8 mouse cellular contexts compared by ENCODE assay signal in genomic region chr11:97440441-97440881, GRCm38 (mm10). TPM values are rescaled to one million over a fixed set of nuclear protein-coding genes. Genes with fewer than 3 reads are reported as not detected.
DNase-seq lines count a peak whose midpoint lies in the region; ATAC-seq and TF ChIP-seq lines count a peak whose summit lies in the region.

No protein-coding gene starts in this region.

- peak overlapping the region; percentile 74 for H3K27ac ChIP-seq in intestine, postnatal 0 days (ENCODE audit: low read depth, low read length)
- H3K27ac ChIP-seq in midbrain, embryonic 15.5 days: no peak overlapping the region

- no peak for ATAC-seq in intestine, postnatal 0 days
- 0 out of 2 replicates have a peak, but pooled peaks have one; percentile 13 for ATAC-seq in midbrain, embryonic 15.5 days (replicated peaks)

- WGBS in intestine, postnatal 0 days: 2% methylated on average over 34 of the region's 34 CpGs
- WGBS in midbrain, embryonic 15.5 days: 3% methylated on average over 34 of the region's 34 CpGs

- H3K4me2 ChIP-seq in intestine, postnatal 0 days (replicated peaks; ENCODE audit: low read depth): peak overlapping the region; percentile 89
- peak overlapping the region; percentile 46 for H3K4me2 ChIP-seq in midbrain, embryonic 15.5 days

- TF ChIP-seq CTCF in intestine, postnatal 0 days (IDR thresholded peaks at IDR 0.05; ENCODE audit: low read depth): no peak

- H3K9me3 ChIP-seq in erythroblast, embryonic 14.5 days (ENCODE audit: control insufficient read depth, low read length): no peaks in the 10 kb centered on the region
- H3K9me3 ChIP-seq in intestine, postnatal 0 days (ENCODE audit: control insufficient read depth): no peaks in the 10 kb centered on the region
- no peaks in the 10 kb centered on the region for H3K9me3 ChIP-seq in midbrain, embryonic 15.5 days

- H3K4me3 ChIP-seq in erythroblast, embryonic 14.5 days (replicated peaks): peak overlapping the region; percentile 86
- H3K4me3 ChIP-seq in intestine, postnatal 0 days (ENCODE audit: low read depth, low read length): peak overlapping the region; percentile 65
- peak overlapping the region; percentile 32 for H3K4me3 ChIP-seq in midbrain, embryonic 15.5 days

- H3K27me3 ChIP-seq in erythroblast, embryonic 14.5 days (ENCODE audit: control insufficient read depth): no peaks in the 10 kb centered on the region
- H3K27me3 ChIP-seq in intestine, postnatal 0 days (replicated peaks; ENCODE audit: control insufficient read depth, insufficient read depth, low read length): no peaks in the 10 kb centered on the region
- peaks cover 25% of the 10 kb centered on the region for H3K27me3 ChIP-seq in midbrain, embryonic 15.5 days (replicated peaks)

- H3K36me3 ChIP-seq in erythroblast, embryonic 14.5 days (ENCODE audit: control insufficient read depth): peaks cover 65% of the 10 kb centered on the region
- peaks cover 14% of the 10 kb centered on the region; the same call in 1 of the 2 replicates for H3K36me3 ChIP-seq in intestine, postnatal 0 days (ENCODE audit: control insufficient read depth, insufficient read depth)
- H3K36me3 ChIP-seq in midbrain, embryonic 15.5 days (replicated peaks): no peaks in the 10 kb centered on the region

- peak; percentile 35 to 58 for DNase-seq in adrenal gland, adult 18-20 months (ENCODE audit: low spot score in 2 of 2)
- no peak for DNase-seq in adrenal gland, postnatal 4 days (ENCODE audit: low spot score in 2 of 2)
- peak; percentile 63 for DNase-seq in 3134 (ENCODE audit: extremely low read depth, insufficient read length, low spot score)
- DNase-seq in yolk sac, embryonic 10.5 days (ENCODE audit: low spot score): no peak
- no peak for DNase-seq in thymus, adult 18-20 months

- H3K4me1 ChIP-seq in erythroblast, embryonic 14.5 days (ENCODE audit: control insufficient read depth): peaks cover 95% of the 10 kb centered on the region
- H3K4me1 ChIP-seq in intestine, postnatal 0 days (replicated peaks; ENCODE audit: control insufficient read depth, insufficient read depth, low read length): peaks cover 12% of the 10 kb centered on the region
- H3K4me1 ChIP-seq in midbrain, embryonic 15.5 days: peaks cover 28% of the 10 kb centered on the region

- H3K9ac ChIP-seq in intestine, postnatal 0 days (ENCODE audit: low read depth, low read length): peak overlapping the region; percentile 67
- H3K9ac ChIP-seq in midbrain, embryonic 15.5 days: no peak overlapping the region; the same call in 1 of the 2 replicates

RNA-seq across cellular contexts. Expression of gene Arhgap23, which starts 25.1 kb away (rescaled TPM):
- total RNA-seq in adrenal gland, adult 18-20 months (2021): 10 to 100 TPM; 22.1 to 25.4 TPM
- 10 to 100 TPM; 37.9 to 38.6 TPM for total RNA-seq in adrenal gland, postnatal 4 days (2021)
- 28.7 and 30.6 TPM in 2 replicates for polyA plus RNA-seq in erythroblast, embryonic 14.5 days (2012)
- 3.5 and 4.6 TPM in 2 replicates for polyA plus RNA-seq in intestine, postnatal 0 days (2015; fragmentation: Nextera tagmentation; extraction: Ambion mirVana)
- polyA plus RNA-seq in midbrain, embryonic 15.5 days (2015; fragmentation: Nextera tagmentation; extraction: Ambion mirVana): 10.9 and 11.0 TPM in 2 replicates

RNA-seq across cellular contexts. Expression of gene 4933428G20Rik, which starts 59.7 kb away (rescaled TPM):
- under 1 TPM; 0.19 to 0.20 TPM for total RNA-seq in adrenal gland, adult 18-20 months (2021)
- under 1 TPM; 0.37 to 0.48 TPM for total RNA-seq in adrenal gland, postnatal 4 days (2021)
- polyA plus RNA-seq in erythroblast, embryonic 14.5 days (2012): not detected in 2 replicates
- polyA plus RNA-seq in intestine, postnatal 0 days (2015; fragmentation: Nextera tagmentation; extraction: Ambion mirVana): 0.10 and 0.21 TPM in 2 replicates
- polyA plus RNA-seq in midbrain, embryonic 15.5 days (2015; fragmentation: Nextera tagmentation; extraction: Ambion mirVana): 1.3 and 1.6 TPM in 2 replicates

Comparison
In these comparisons a context has a peak if more than half of its experiments do, and no peak if none do; other contexts are left out.
1. DNase-seq: peak in adrenal gland, adult 18-20 months (2 of 2) and 3134 (single experiment); none in adrenal gland, postnatal 4 days (0 of 2), yolk sac, embryonic 10.5 days (single experiment) and thymus, adult 18-20 months (0 of 2).
2. H3K4me3 ChIP-seq: peak in every context shown above with its lines; median percentile 86 in erythroblast, embryonic 14.5 days; 65 in intestine, postnatal 0 days; 32 in midbrain, embryonic 15.5 days.